Mouse (Mus musculus) fat pad, adult 2 months (tissue): ENCODE results near the gene Tor3a.

Experiments
- DNase-seq: peaks from one replicate; pipeline ENCODE4 v3.0.0-alpha.2; 2011; ENCODE audit warnings: low read depth, low spot score; ENCODE audit errors: extremely low read depth

Gene Tor3a

GRCm38 (mm10) chr1:156674195-156675000, at the start of gene Tor3a:
TSS of gene Tor3a (minus strand) at chr1:156674356.
- no peak for DNase-seq

GRCm38 (mm10) chr1:156722089-156722488, 47.9 kb upstream of the Tor3a start:
- no peak for DNase-seq

- DNase-seq, result no peak
These were observed 45.9 kb upstream of the Tor3a start for GRCm38 (mm10) chr1:156720046-156720445.

- no peak for DNase-seq
These were observed 45.0 kb upstream of the Tor3a start, which contains the start of gene Fam20b for GRCm38 (mm10) chr1:156718950-156719805. TSS of gene Fam20b (minus strand) at chr1:156719086.

GRCm38 (mm10) chr1:156718286-156718949, 44.3 kb upstream of the Tor3a start:
- DNase-seq, result no peak

- DNase-seq, result no peak
These were observed 43.7 kb upstream of the Tor3a start for GRCm38 (mm10) chr1:156717751-156718285.

GRCm38 (mm10) chr1:156716681-156717080, 42.5 kb upstream of the Tor3a start:
- no peak for DNase-seq

GRCm38 (mm10) chr1:156710472-156711098, 36.4 kb upstream of the Tor3a start:
- peak; percentile 58 for DNase-seq

GRCm38 (mm10) chr1:156708672-156709071, 34.5 kb upstream of the Tor3a start:
- no peak for DNase-seq

- no peak for DNase-seq
These were observed 31.6 kb upstream of the Tor3a start for GRCm38 (mm10) chr1:156705696-156706285.

GRCm38 (mm10) chr1:156703444-156703843, 29.3 kb upstream of the Tor3a start:
- no peak for DNase-seq

- DNase-seq, result no peak
These were observed 28.0 kb upstream of the Tor3a start for GRCm38 (mm10) chr1:156702151-156702550.

GRCm38 (mm10) chr1:156686025-156686661, 12.0 kb upstream of the Tor3a start:
- no peak for DNase-seq

- DNase-seq, result no peak
These were observed 5.4 kb upstream of the Tor3a start for GRCm38 (mm10) chr1:156679599-156679998.

GRCm38 (mm10) chr1:156677230-156677629, 3.1 kb upstream of the Tor3a start:
- no peak for DNase-seq

GRCm38 (mm10) chr1:156676596-156676995, 2.4 kb upstream of the Tor3a start:
- DNase-seq, result no peak

- DNase-seq, result no peak
These were observed 2.0 kb upstream of the Tor3a start for GRCm38 (mm10) chr1:156676171-156676570.

GRCm38 (mm10) chr1:156673476-156674194, 521 bp downstream of the Tor3a start:
- DNase-seq, result no peak
